Comparison of ENCODE assay signal across 16 mouse cellular contexts in genomic region chr6:84173626-84174025, GRCm38 (mm10).
"Had no signal": no experiment of that assay in that cellular context is flagged by ENCODE, and none has a peak within 500 bp of the region (broad histone marks: within the 10 kb centered on the region; RNA-seq: fewer than 3 reads in every experiment).

No protein-coding gene starts in this region.

- H3K27ac ChIP-seq: neural tube, embryonic 13.5 days; neural tube, embryonic 15.5 days; stomach, embryonic 15.5 days; stomach, postnatal 0 days had no signal

- H3K4me2 ChIP-seq: neural tube, embryonic 13.5 days; neural tube, embryonic 15.5 days; stomach, embryonic 15.5 days had no signal

- H3K4me1 ChIP-seq: neural tube, embryonic 13.5 days; neural tube, embryonic 15.5 days; stomach, embryonic 15.5 days had no signal

- H3K36me3 ChIP-seq: neural tube, embryonic 13.5 days; neural tube, embryonic 15.5 days; stomach, embryonic 15.5 days had no signal

- H3K9ac ChIP-seq: neural tube, embryonic 13.5 days; neural tube, embryonic 15.5 days; stomach, embryonic 15.5 days had no signal

- DNase-seq: retina, postnatal 1 day; right cerebral cortex, adult 18-20 months; right cerebral cortex, postnatal 14 days; right cerebral cortex, postnatal 25 days; right cerebral cortex, postnatal 4 days; spleen, adult 18-20 months; thymus, adult 18-20 months; thymus, adult 2 months; thymus, postnatal 14 days; thymus, postnatal 25 days; thymus, postnatal 36 days; thymus, postnatal 4 days had no signal

- H3K27me3 ChIP-seq: neural tube, embryonic 13.5 days; neural tube, embryonic 15.5 days; stomach, embryonic 15.5 days had no signal

- H3K4me3 ChIP-seq: neural tube, embryonic 13.5 days; neural tube, embryonic 15.5 days; stomach, embryonic 15.5 days had no signal

- H3K9me3 ChIP-seq: neural tube, embryonic 15.5 days; stomach, embryonic 15.5 days had no signal
